Mouse (Mus musculus) liver, adult 2 months (tissue): ENCODE results near the gene Sptbn1.

ENCODE experiments used
- CTCF ChIP-seq: fragments of 200-500 bp; IDR thresholded peaks from 2 replicates; pipeline ENCODE4 v1.5.1; 2011; ENCODE audit warnings: low read depth, low read length, control low read depth
- POLR2A ChIP-seq: fragments of 200-500 bp; IDR thresholded peaks from 2 replicates; pipeline ENCODE4 v1.6.1; 2011; ENCODE audit warnings: low read length, control low read depth; ENCODE audit not compliant: insufficient read depth; ENCODE audit errors: extremely low read depth

GRCm38 (mm10) chr11:30204398-30204797 is 63.6 kb downstream of the Sptbn1 start:
- TF ChIP-seq CTCF (no peak), POLR2A (no peak)
